Mouse (Mus musculus): ENCODE results near the gene Necap2.

Necap2 gene

GRCm38 (mm10) chr4:141077681-141078509 is at the start of gene Necap2:
Gene Necap2, minus strand, starts transcription at chr4:141078357.
- in situ Hi-C loops (cut with MseI, MboI), result no loop called here

GRCm38 (mm10) chr4:141123065-141123464 is 44.9 kb upstream of the Necap2 start:
- in situ Hi-C loops (cut with MseI, MboI), result no loop called here

- in situ Hi-C loops (cut with MseI, MboI), result no loop called here
Observed at GRCm38 (mm10) chr4:141122663-141123062, 44.5 kb upstream of the Necap2 start.

- in situ Hi-C loops (cut with MseI, MboI), result no loop called here
Observed at GRCm38 (mm10) chr4:141120700-141121099, 42.5 kb upstream of the Necap2 start.

- in situ Hi-C loops (cut with MseI, MboI), result no loop called here
Observed at GRCm38 (mm10) chr4:141118691-141119090, 40.5 kb upstream of the Necap2 start.

GRCm38 (mm10) chr4:141115398-141115797 is 37.2 kb upstream of the Necap2 start:
- in situ Hi-C loops (cut with MseI, MboI), result no loop called here

GRCm38 (mm10) chr4:141114521-141114981 is 36.4 kb upstream of the Necap2 start:
- in situ Hi-C loops (cut with MseI, MboI), result no loop called here

GRCm38 (mm10) chr4:141113831-141114230 is 35.7 kb upstream of the Necap2 start:
- in situ Hi-C loops (cut with MseI, MboI), result no loop called here

GRCm38 (mm10) chr4:141108196-141108732 is 30.1 kb upstream of the Necap2 start:
- in situ Hi-C loops (cut with MseI, MboI), result no loop called here

- in situ Hi-C loops (cut with MseI, MboI), result no loop called here
Observed at GRCm38 (mm10) chr4:141106526-141107183, 28.5 kb upstream of the Necap2 start.

- in situ Hi-C loops (cut with MseI, MboI), result no loop called here
Observed at GRCm38 (mm10) chr4:141101855-141102254, 23.7 kb upstream of the Necap2 start.

GRCm38 (mm10) chr4:141101291-141101690 is 23.1 kb upstream of the Necap2 start:
- in situ Hi-C loops (cut with MseI, MboI), result no loop called here

GRCm38 (mm10) chr4:141099956-141100355 is 21.8 kb upstream of the Necap2 start:
- in situ Hi-C loops (cut with MseI, MboI), result no loop called here

GRCm38 (mm10) chr4:141098935-141099334 is 20.8 kb upstream of the Necap2 start:
- in situ Hi-C loops (cut with MseI, MboI), result no loop called here

GRCm38 (mm10) chr4:141096710-141097109 is 18.6 kb upstream of the Necap2 start:
- in situ Hi-C loops (cut with MseI, MboI), result no loop called here

GRCm38 (mm10) chr4:141095016-141095415 is 16.9 kb upstream of the Necap2 start:
- in situ Hi-C loops (cut with MseI, MboI), result no loop called here

- in situ Hi-C loops (cut with MseI, MboI), result no loop called here
Observed at GRCm38 (mm10) chr4:141088714-141089113, 10.6 kb upstream of the Necap2 start.

- in situ Hi-C loops (cut with MseI, MboI), result no loop called here
Observed at GRCm38 (mm10) chr4:141088033-141088432, 9.9 kb upstream of the Necap2 start, which contains the start of gene Spata21. Gene Spata21, plus strand, starts transcription at chr4:141088333.

GRCm38 (mm10) chr4:141086862-141087261 is 8.7 kb upstream of the Necap2 start:
- in situ Hi-C loops (cut with MseI, MboI), result no loop called here

- in situ Hi-C loops (cut with MseI, MboI), result no loop called here
Observed at GRCm38 (mm10) chr4:141078510-141079137, 467 bp upstream of the Necap2 start.

GRCm38 (mm10) chr4:141076761-141077506 is 1.2 kb downstream of the Necap2 start:
- in situ Hi-C loops (cut with MseI, MboI), result no loop called here

Measured in mouse trophoblast stem cell (cell line).